Mouse (Mus musculus) embryo, embryonic 10 days (tissue): ENCODE measurements around the gene Spns2.
"Not testable (repeated sequence)": the region's sequence is repeated elsewhere in the genome, so short reads cannot be mapped to it uniquely, and the experiment has no call there.

Experiments used
- DNase-seq: peaks from one replicate; pipeline ENCODE4 v3.0.0-alpha.2; 2015; ENCODE audit warnings: low spot score

Spns2 gene

GRCm38 (mm10) chr11:72471381-72471780 is 18.3 kb downstream of the Spns2 start:
- DNase-seq = no peak

GRCm38 (mm10) chr11:72470004-72470403 is 19.7 kb downstream of the Spns2 start:
- no peak for DNase-seq

- peak; percentile 45 for DNase-seq
Measured at GRCm38 (mm10) chr11:72469217-72469616, 20.5 kb downstream of the Spns2 start.

- no peak for DNase-seq
Measured at GRCm38 (mm10) chr11:72468525-72468924, 21.2 kb downstream of the Spns2 start.

- DNase-seq = peak; percentile 49
Measured at GRCm38 (mm10) chr11:72466694-72467507, 22.8 kb downstream of the Spns2 start.

GRCm38 (mm10) chr11:72465978-72466693 is 23.6 kb downstream of the Spns2 start:
- peak; percentile 31 for DNase-seq

GRCm38 (mm10) chr11:72464821-72465220 is 24.9 kb downstream of the Spns2 start:
- DNase-seq = no peak

- no peak for DNase-seq
Measured at GRCm38 (mm10) chr11:72461500-72461981, 28.2 kb downstream of the Spns2 start.

- DNase-seq = no peak
Measured at GRCm38 (mm10) chr11:72458502-72458901, 31.2 kb downstream of the Spns2 start.

- DNase-seq = no peak
Measured at GRCm38 (mm10) chr11:72457995-72458496, 31.7 kb downstream of the Spns2 start.

- no peak for DNase-seq
Measured at GRCm38 (mm10) chr11:72455694-72456093, 34.0 kb downstream of the Spns2 start.

GRCm38 (mm10) chr11:72453105-72453953 is 36.4 kb downstream of the Spns2 start:
- DNase-seq = no peak

- DNase-seq = no peak
Measured at GRCm38 (mm10) chr11:72452140-72452665, 37.5 kb downstream of the Spns2 start.

- DNase-seq = no peak
Measured at GRCm38 (mm10) chr11:72447475-72447874, 42.2 kb downstream of the Spns2 start.

- peak; percentile 72 for DNase-seq
Measured at GRCm38 (mm10) chr11:72446311-72447105, 43.2 kb downstream of the Spns2 start.

GRCm38 (mm10) chr11:72440965-72441664 is 48.6 kb downstream of the Spns2 start, which contains the start of gene Mybbp1a:
Mybbp1a (plus strand) TSS chr11:72441355.
- DNase-seq = peak; percentile 99

GRCm38 (mm10) chr11:72440597-72440964 is 49.1 kb downstream of the Spns2 start:
- not testable (repeated sequence) for DNase-seq

- DNase-seq = no peak
Measured at GRCm38 (mm10) chr11:72438411-72438810, 51.3 kb downstream of the Spns2 start.

GRCm38 (mm10) chr11:72436756-72437650 is 52.7 kb downstream of the Spns2 start:
- DNase-seq = no peak
